Mouse (Mus musculus): ENCODE measurements around the gene Ptgfr.

DNA sequence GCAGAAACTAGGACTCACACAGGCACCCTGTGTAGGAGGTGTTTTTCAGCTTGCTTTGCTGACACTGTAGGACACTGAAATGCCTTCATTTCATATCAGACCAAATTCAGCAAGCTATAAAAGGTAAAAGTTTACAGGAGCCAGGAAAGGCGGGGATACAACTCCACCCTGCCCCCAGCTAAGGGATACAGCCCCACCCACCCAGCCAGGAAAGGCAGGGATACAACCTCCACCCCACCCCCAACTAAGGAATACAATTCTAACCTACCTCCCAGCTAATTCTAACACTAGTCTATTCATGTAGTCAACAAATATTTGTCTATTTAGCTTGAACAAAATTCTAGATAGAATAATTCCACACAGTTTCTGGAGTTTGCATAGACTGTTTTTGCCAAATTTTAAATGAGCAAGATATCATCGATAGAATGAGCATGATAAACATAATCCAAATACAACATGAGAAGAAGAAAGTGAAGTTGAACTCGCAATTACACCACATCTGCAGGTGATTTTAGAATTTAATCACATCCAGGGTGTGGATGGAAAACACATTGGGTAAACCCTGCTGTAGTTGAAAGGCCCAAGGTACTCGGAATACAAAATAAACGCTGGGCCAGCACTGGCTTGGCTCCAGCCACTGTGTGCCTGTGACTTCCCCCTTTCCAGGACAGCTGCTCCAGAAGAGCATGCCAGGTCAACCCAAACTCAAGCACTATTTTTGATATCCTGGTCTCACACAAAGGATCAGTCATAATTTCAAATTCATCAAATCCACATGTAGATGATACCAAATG lies 7.1 kb upstream of the Ptgfr start:
- TF ChIP-seq CTCF (IDR thresholded peaks at IDR 0.05; ENCODE audit: extremely low read depth, insufficient read depth, insufficient read length, insufficient replicate concordance) (no peak), POLR2A (IDR thresholded peaks at IDR 0.05; ENCODE audit: low read depth, low read length) (no peak)
